Mouse (Mus musculus) brain, adult 2 months (tissue): ENCODE data around the gene Bcap31.

ENCODE experiments used
- DNase-seq: peaks from one replicate; pipeline ENCODE4 v3.0.0; 2011; ENCODE audit warnings: low read depth, low spot score

The Bcap31 gene

GRCm38 (mm10) chrX:73684156-73684555, 31.8 kb downstream of the Bcap31 start:
- DNase-seq, result no peak

- DNase-seq, result no peak
These were observed 39.3 kb downstream of the Bcap31 start for GRCm38 (mm10) chrX:73676668-73677067.

GRCm38 (mm10) chrX:73675231-73675630, 40.7 kb downstream of the Bcap31 start:
- peak; percentile 69 for DNase-seq

GRCm38 (mm10) chrX:73673968-73674661, 41.9 kb downstream of the Bcap31 start:
- DNase-seq, result peak; percentile 79

GRCm38 (mm10) chrX:73673619-73673967, 42.4 kb downstream of the Bcap31 start:
- DNase-seq, result no peak

- DNase-seq, result peak; percentile 88
These were observed 42.9 kb downstream of the Bcap31 start, which contains the start of gene Slc6a8 for GRCm38 (mm10) chrX:73672879-73673618. TSS of gene Slc6a8 (plus strand) at chrX:73673150.

DNA sequence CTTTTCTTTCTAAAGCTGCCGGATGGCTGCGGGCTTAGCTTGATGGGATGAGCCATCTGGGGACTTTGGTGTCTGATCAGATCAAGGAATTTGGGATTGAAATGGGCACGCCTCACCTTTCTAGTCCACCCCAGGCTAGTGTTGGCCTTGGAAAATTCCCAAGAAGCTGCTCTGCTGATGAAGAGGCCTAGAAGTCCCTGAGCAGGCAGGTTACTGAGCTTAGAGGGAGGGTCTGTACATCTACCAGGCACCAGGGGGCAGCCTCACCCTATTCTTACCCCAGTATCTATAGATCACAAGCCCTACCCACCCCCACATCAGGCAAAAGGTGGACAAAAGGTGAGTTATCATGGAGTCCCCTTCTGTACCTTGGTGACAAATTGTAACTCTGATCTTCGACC, 43.9 kb downstream of the Bcap31 start:
- peak; percentile 86 for DNase-seq

GRCm38 (mm10) chrX:73663143-73663542, 52.8 kb downstream of the Bcap31 start:
- DNase-seq, result peak; percentile 29

- peak; percentile 59 for DNase-seq
These were observed 55.7 kb downstream of the Bcap31 start for GRCm38 (mm10) chrX:73660284-73660665.

- DNase-seq, result no peak
These were observed 56.2 kb downstream of the Bcap31 start, which contains the start of gene Pnck for GRCm38 (mm10) chrX:73659575-73660283. TSS of gene Pnck (minus strand) at chrX:73660117.

DNA sequence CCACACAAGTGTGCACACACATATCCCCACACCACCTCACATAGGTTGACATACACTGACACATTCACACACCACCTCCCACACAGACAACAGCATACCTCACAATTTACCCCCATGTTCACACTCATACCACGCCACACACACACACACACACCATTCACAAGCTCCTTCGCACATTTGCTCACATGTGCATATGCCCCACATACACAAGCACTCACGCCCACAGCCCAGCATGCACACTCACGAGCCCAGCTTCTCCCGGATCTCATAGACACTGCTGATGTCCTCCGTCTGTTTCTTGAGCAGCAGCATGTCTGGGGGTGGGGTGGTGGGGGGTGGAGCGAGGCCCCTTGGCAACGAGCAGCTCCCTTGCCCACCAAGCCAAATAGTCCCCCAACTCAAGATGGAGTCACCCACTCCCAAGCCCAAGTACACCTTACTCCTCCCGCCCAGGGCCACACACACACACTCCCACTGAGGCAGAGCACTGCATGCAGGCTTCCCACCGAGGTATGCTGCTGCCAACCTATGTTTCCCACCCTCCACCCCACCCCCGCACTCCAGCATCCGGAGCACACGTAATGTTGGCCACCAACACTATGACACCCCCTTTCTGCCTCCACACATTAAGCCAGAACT, 56.9 kb downstream of the Bcap31 start:
- DNase-seq, result peak; percentile 77

DNA sequence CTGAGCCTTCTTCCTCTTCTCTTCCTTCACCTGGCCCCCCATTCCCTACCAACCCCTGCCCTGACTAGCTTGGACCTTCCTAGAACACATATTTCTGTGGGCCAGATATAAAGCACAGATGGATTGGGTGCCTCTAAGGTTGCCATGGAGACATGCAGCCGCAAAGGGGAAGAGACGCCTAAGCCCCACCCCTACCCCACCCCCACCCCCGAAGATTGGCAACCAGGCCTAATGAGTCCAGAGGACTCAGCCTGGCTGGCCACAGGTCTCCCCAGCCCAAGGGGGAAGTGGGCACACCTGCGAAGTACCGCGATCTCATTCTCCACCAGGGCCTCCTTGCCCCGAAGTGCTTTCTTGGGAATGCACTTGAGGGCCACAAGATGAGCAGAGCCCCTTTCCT, 57.6 kb downstream of the Bcap31 start:
- peak; percentile 60 for DNase-seq

DNA sequence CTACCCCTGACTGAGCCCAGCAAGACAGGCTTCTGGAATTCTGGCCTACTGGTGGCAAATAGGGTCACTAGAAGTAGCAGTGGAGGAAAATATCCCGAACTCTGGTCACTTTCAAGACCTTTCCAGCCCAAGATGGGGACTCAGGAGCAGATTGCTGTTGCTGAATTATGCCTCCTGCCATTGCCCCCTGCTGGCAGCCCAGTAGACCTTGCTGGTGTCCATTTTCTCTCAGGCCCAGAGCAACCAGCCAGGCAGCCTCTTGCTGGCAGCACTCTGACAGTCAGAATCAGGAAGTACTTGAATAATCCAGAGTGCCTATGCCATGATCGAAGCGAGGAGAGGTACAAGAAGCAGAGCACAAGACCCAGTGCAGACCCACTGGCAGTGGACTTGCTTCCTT, 60.4 kb downstream of the Bcap31 start:
- DNase-seq, result peak; percentile 52

DNA sequence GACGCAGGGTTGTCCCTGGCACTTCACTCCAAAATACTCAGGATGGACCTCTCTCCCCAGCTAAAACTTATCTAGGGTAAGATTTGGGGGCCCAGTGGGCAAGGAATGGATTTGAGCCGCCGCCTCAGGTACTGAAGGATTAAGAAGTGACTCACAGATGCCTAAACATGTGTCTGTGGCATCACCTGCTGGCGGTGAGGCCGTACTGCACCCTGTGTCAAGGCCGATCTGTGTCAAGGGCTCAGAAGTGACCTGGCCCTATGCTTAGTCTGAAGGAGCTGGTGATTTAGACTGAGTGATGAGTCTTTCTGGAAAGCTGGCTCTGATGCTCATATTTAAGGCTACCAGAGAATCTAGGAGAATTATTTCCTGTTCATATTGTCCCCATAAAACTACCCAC, 61.8 kb downstream of the Bcap31 start:
- DNase-seq, result peak; percentile 86

DNA sequence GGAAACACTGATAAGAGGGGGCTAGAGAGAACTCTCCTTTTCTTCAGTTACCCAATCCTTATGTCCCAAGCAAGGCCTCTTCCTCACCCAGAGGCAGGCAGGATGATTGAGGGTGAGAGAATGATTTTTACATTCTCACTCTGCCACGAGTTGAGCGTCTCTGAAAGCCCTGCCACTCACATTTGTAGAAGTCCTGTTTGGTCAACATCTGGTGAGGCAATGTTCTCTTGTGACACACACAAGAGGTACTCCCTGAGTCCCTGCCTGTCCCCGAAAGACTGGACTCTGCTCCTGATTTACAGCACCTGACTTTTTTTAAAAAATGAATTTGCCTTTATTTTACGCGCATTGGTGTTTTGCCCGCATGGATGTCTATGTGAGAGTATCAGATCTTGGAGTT, 62.6 kb downstream of the Bcap31 start:
- DNase-seq, result no peak

GRCm38 (mm10) chrX:73650869-73651268, 65.1 kb downstream of the Bcap31 start:
- DNase-seq, result no peak

- DNase-seq, result no peak
These were observed 70.9 kb downstream of the Bcap31 start for GRCm38 (mm10) chrX:73645121-73645520.

- peak; percentile 40 for DNase-seq
These were observed 76.0 kb downstream of the Bcap31 start for GRCm38 (mm10) chrX:73639901-73640469.

GRCm38 (mm10) chrX:73639255-73639675, 76.7 kb downstream of the Bcap31 start, which contains the start of gene Dusp9:
TSS of gene Dusp9 (plus strand) at chrX:73639419.
- DNase-seq, result peak; percentile 37

- no peak for DNase-seq
These were observed 78.6 kb downstream of the Bcap31 start for GRCm38 (mm10) chrX:73637415-73637814.
